Mouse (Mus musculus) heart, embryonic 11.5 days (tissue): ENCODE measurements around the gene Gpr146. TPM values are rescaled to one million over a fixed set of nuclear protein-coding genes. Genes with fewer than 3 reads are reported as not detected.

Source experiments
- ATAC-seq: fragments of 200-750 bp; cut with Nextera tagmentation; replicated peaks from 2 replicates; pipeline ENCODE4 v1.8.0; 2017; ENCODE audit warnings: moderate library complexity; ENCODE audit not compliant: insufficient number of reproducible peaks, low FRiP score, low TSS enrichment
- H3K27ac ChIP-seq: fragments of 300-500 bp; sonication (generic); 2 replicates; pipeline ENCODE4 v1.5.1; 2014; ENCODE audit warnings: mild to moderate bottlenecking, low read depth, low read length
- H3K27me3 ChIP-seq: fragments of 300-500 bp; sonication (generic); 2 replicates; pipeline ENCODE4 v1.6.1; 2014; ENCODE audit warnings: mild to moderate bottlenecking, low read length, mixed read lengths; ENCODE audit not compliant: control insufficient read depth, insufficient read depth
- H3K36me3 ChIP-seq: fragments of 300-500 bp; sonication (generic); 2 replicates; pipeline ENCODE4 v1.6.1; 2014; ENCODE audit warnings: mild to moderate bottlenecking, low read length, moderate library complexity, mixed read lengths; ENCODE audit not compliant: control insufficient read depth, insufficient read depth
- H3K4me1 ChIP-seq: fragments of 300-500 bp; sonication (generic); 2 replicates; pipeline ENCODE4 v1.6.1; 2014; ENCODE audit warnings: low read length; ENCODE audit not compliant: control insufficient read depth, insufficient read depth
- H3K4me2 ChIP-seq: fragments of 300-500 bp; sonication (generic); 2 replicates; pipeline ENCODE4 v1.6.1; 2014; ENCODE audit warnings: mild to moderate bottlenecking, moderate library complexity
- H3K4me3 ChIP-seq: fragments of 300-500 bp; sonication (generic); 2 replicates; pipeline ENCODE4 v1.5.1; 2014; ENCODE audit warnings: low read depth, low read length
- H3K9ac ChIP-seq: fragments of 300-500 bp; sonication (generic); 2 replicates; pipeline ENCODE4 v1.6.1; 2014; ENCODE audit warnings: mild to moderate bottlenecking, low read depth, low read length, moderate library complexity
- H3K9me3 ChIP-seq: fragments of 300-500 bp; sonication (generic); replicated peaks from 2 replicates; pipeline ENCODE4 v1.6.1; 2016; ENCODE audit warnings: low read length; ENCODE audit not compliant: control insufficient read depth
- WGBS: fragments of 180-500 bp; shearing (Covaris S2); extraction: QIAGEN DNeasy Blood & Tissue Kit; methylation state at CpG from one replicate; pipeline ENCODE4 v1.1.7; 2014; ENCODE audit not compliant: insufficient replicate concordance; 5-methylcytosine and 5-hydroxymethylcytosine counted together
- polyA plus RNA-seq: library from polyadenylated mRNA; unstranded; fragments of >200 nt; fragmentation: Nextera tagmentation; extraction: Ambion mirVana; gene quantifications from 2 replicates; pipeline ENCODE4 v1.2.1, GENCODE M21; 2014

Gpr146 gene
- polyA plus RNA-seq, 1 experiment from 2014 or later: 7.5 TPM

- no peaks in the 10 kb centered on the region for H3K36me3 ChIP-seq
- peaks cover 13% of the 10 kb centered on the region for H3K4me1 ChIP-seq
- H3K4me3 ChIP-seq: no peak overlapping the region
- no peaks in the 10 kb centered on the region for H3K9me3 ChIP-seq
- ATAC-seq: peak; percentile 40; the same call in 1 of the 2 replicates
- H3K27ac ChIP-seq: 0 out of 2 replicates have a peak overlapping the region, but pooled peaks have one; percentile 10
- 28% methylated on average over 12 of the region's 12 CpGs for WGBS
- no peak overlapping the region; the same call in 1 of the 2 replicates for H3K4me2 ChIP-seq
- 0 out of 2 replicates have a peak, but pooled peaks cover 5% of the 10 kb centered on the region for H3K27me3 ChIP-seq
- H3K9ac ChIP-seq: no peak overlapping the region
Measured at GRCm38 (mm10) chr5:139364260-139364910, 13.1 kb upstream of the Gpr146 start.

GRCm38 (mm10) chr5:139364911-139365571, 12.5 kb upstream of the Gpr146 start:
- H3K27me3 ChIP-seq: 0 out of 2 replicates have a peak, but pooled peaks cover 5% of the 10 kb centered on the region
- H3K27ac ChIP-seq: 0 out of 2 replicates have a peak overlapping the region, but pooled peaks have one; percentile 10
- no peaks in the 10 kb centered on the region for H3K36me3 ChIP-seq
- ATAC-seq: no peak
- 46% methylated on average over 5 of the region's 5 CpGs for WGBS
- H3K4me2 ChIP-seq: no peak overlapping the region; the same call in 1 of the 2 replicates
- no peaks in the 10 kb centered on the region for H3K9me3 ChIP-seq
- no peak overlapping the region for H3K4me3 ChIP-seq
- H3K4me1 ChIP-seq: peaks cover 13% of the 10 kb centered on the region
- no peak overlapping the region for H3K9ac ChIP-seq

GRCm38 (mm10) chr5:139365827-139366226, 11.7 kb upstream of the Gpr146 start:
- Histone ChIP-seq H3K9ac (no peak overlapping the region), H3K9me3 (no peaks in the 10 kb centered on the region), H3K27me3 (0 out of 2 replicates have a peak, but pooled peaks cover 5% of the 10 kb centered on the region), H3K4me1 (peaks cover 21% of the 10 kb centered on the region), H3K27ac (no peak overlapping the region), H3K4me3 (no peak overlapping the region), H3K36me3 (no peaks in the 10 kb centered on the region), H3K4me2 (no peak overlapping the region)
- no peak for ATAC-seq
- WGBS: 83% methylated on average over 1 of the region's 1 CpGs

- WGBS: 78% methylated on average over 11 of the region's 11 CpGs
- no peak overlapping the region for H3K4me2 ChIP-seq
- no peak overlapping the region for H3K4me3 ChIP-seq
- no peak overlapping the region for H3K9ac ChIP-seq
- H3K4me1 ChIP-seq: peaks cover 28% of the 10 kb centered on the region
- 0 out of 2 replicates have a peak, but pooled peaks cover 5% of the 10 kb centered on the region for H3K27me3 ChIP-seq
- ATAC-seq: no peak
- no peak overlapping the region for H3K27ac ChIP-seq
- H3K9me3 ChIP-seq: no peaks in the 10 kb centered on the region
- H3K36me3 ChIP-seq: no peaks in the 10 kb centered on the region
Measured at GRCm38 (mm10) chr5:139366484-139366883, 11.0 kb upstream of the Gpr146 start.

- Histone ChIP-seq H3K36me3 (no peaks in the 10 kb centered on the region), H3K4me2 (no peak overlapping the region), H3K4me1 (peaks cover 37% of the 10 kb centered on the region), H3K27me3 (0 out of 2 replicates have a peak, but pooled peaks cover 5% of the 10 kb centered on the region), H3K9ac (no peak overlapping the region), H3K27ac (no peak overlapping the region), H3K9me3 (no peaks in the 10 kb centered on the region), H3K4me3 (no peak overlapping the region)
- ATAC-seq: no peak
- WGBS: 85% methylated on average over 4 of the region's 4 CpGs
Measured at GRCm38 (mm10) chr5:139367884-139368458, 9.5 kb upstream of the Gpr146 start.

GRCm38 (mm10) chr5:139368638-139369320, 8.7 kb upstream of the Gpr146 start:
- Histone ChIP-seq H3K9me3 (no peaks in the 10 kb centered on the region), H3K27me3 (0 out of 2 replicates have a peak, but pooled peaks cover 2% of the 10 kb centered on the region), H3K4me3 (no peak overlapping the region), H3K4me2 (no peak overlapping the region), H3K9ac (no peak overlapping the region), H3K4me1 (peaks cover 37% of the 10 kb centered on the region), H3K27ac (no peak overlapping the region), H3K36me3 (no peaks in the 10 kb centered on the region)
- WGBS: 87% methylated on average over 11 of the region's 11 CpGs
- ATAC-seq: no peak

GRCm38 (mm10) chr5:139370336-139370735, 7.2 kb upstream of the Gpr146 start:
- H3K9me3 ChIP-seq: no peaks in the 10 kb centered on the region
- no peak overlapping the region for H3K27ac ChIP-seq
- H3K4me1 ChIP-seq: peaks cover 25% of the 10 kb centered on the region
- WGBS: 66% methylated on average over 6 of the region's 6 CpGs
- peak overlapping the region; percentile 11; the same call in 1 of the 2 replicates for H3K9ac ChIP-seq
- no peak for ATAC-seq
- H3K27me3 ChIP-seq: no peaks in the 10 kb centered on the region
- H3K4me3 ChIP-seq: no peak overlapping the region
- H3K4me2 ChIP-seq: peak overlapping the region; percentile 87
- H3K36me3 ChIP-seq: no peaks in the 10 kb centered on the region

- H3K27ac ChIP-seq: 0 out of 2 replicates have a peak overlapping the region, but pooled peaks have one; percentile 86
Measured at GRCm38 (mm10) chr5:139371118-139371517, 6.4 kb upstream of the Gpr146 start.

More at GRCm38 (mm10) chr5:139371118-139371517, 6.4 kb upstream of the Gpr146 start:
- ATAC-seq: no peak
- Histone ChIP-seq H3K9me3 (no peaks in the 10 kb centered on the region), H3K9ac (peak overlapping the region; percentile 93), H3K27me3 (no peaks in the 10 kb centered on the region), H3K4me1 (peaks cover 28% of the 10 kb centered on the region), H3K36me3 (no peaks in the 10 kb centered on the region), H3K4me2 (peak overlapping the region; percentile 87), H3K4me3 (peak overlapping the region; percentile 64)
- WGBS: 64% methylated on average over 5 of the region's 5 CpGs
